Comparison of ENCODE assay signal across 20 mouse cellular contexts in genomic region chr7:27381560-27381959, GRCm38 (mm10). TPM values are rescaled to one million over a fixed set of nuclear protein-coding genes. Genes with fewer than 3 reads are reported as not detected.
"Had no signal": no experiment of that assay in that cellular context is flagged by ENCODE, and none has a peak within 500 bp of the region (broad histone marks: within the 10 kb centered on the region; RNA-seq: fewer than 3 reads in every experiment).

No protein-coding gene starts in this region.

- H3K27ac ChIP-seq: neural tube, embryonic 12.5 days; neural tube, embryonic 13.5 days; neural tube, embryonic 15.5 days; stomach, embryonic 15.5 days; stomach, postnatal 0 days had no signal

- H3K4me2 ChIP-seq: neural tube, embryonic 12.5 days; neural tube, embryonic 13.5 days; neural tube, embryonic 15.5 days; stomach, embryonic 15.5 days had no signal

- H3K4me3 ChIP-seq: neural tube, embryonic 12.5 days; neural tube, embryonic 13.5 days; neural tube, embryonic 15.5 days; stomach, embryonic 15.5 days had no signal

- H3K4me1 ChIP-seq: neural tube, embryonic 12.5 days; neural tube, embryonic 13.5 days; neural tube, embryonic 15.5 days; stomach, embryonic 15.5 days had no signal

- H3K9ac ChIP-seq: neural tube, embryonic 12.5 days; neural tube, embryonic 13.5 days; neural tube, embryonic 15.5 days; stomach, embryonic 15.5 days had no signal

- H3K9me3 ChIP-seq: neural tube, embryonic 12.5 days; neural tube, embryonic 13.5 days; neural tube, embryonic 15.5 days; stomach, embryonic 15.5 days had no signal

- H3K36me3 ChIP-seq: neural tube, embryonic 12.5 days; neural tube, embryonic 13.5 days; neural tube, embryonic 15.5 days; stomach, embryonic 15.5 days had no signal

- DNase-seq: retina, postnatal 1 day; right cerebral cortex, adult 18-20 months; right cerebral cortex, postnatal 14 days; right cerebral cortex, postnatal 25 days; right cerebral cortex, postnatal 4 days; spleen, adult 18-20 months; thymus, adult 18-20 months; thymus, adult 2 months; thymus, postnatal 14 days; thymus, postnatal 36 days; thymus, postnatal 4 days had no signal

RNA-seq across cellular contexts. Expression of gene Gm20479, which starts 24.3 kb away (rescaled TPM):
- total RNA-seq: neutrophil, adult 5-6 weeks had no signal
- polyA plus RNA-seq: neural tube, embryonic 12.5 days; neural tube, embryonic 13.5 days; neural tube, embryonic 14.5 days; neural tube, embryonic 15.5 days; small intestine, adult 2 months; thymus, adult 2 months; thymus, postnatal 0 days had no signal

RNA-seq across cellular contexts. Expression of gene Ltbp4, which starts 44.1 kb away (rescaled TPM):
- total RNA-seq: neutrophil, adult 5-6 weeks had no signal
